Mouse (Mus musculus) spleen, adult 18-20 months (tissue): ENCODE measurements at regions not wholly inside any gene's neighbourhood (a gene's known extent, or its start where the extent isn't known, plus 50 kb on each side); places are given as distances from the start of the nearest gene placed in this dataset.

ENCODE experiments used
- DNase-seq, 2 experiments: peaks; one replicate each; pipeline ENCODE4 v3.0.0; 2022; ENCODE audit warnings: mixed read lengths in 2 of 2

DNA sequence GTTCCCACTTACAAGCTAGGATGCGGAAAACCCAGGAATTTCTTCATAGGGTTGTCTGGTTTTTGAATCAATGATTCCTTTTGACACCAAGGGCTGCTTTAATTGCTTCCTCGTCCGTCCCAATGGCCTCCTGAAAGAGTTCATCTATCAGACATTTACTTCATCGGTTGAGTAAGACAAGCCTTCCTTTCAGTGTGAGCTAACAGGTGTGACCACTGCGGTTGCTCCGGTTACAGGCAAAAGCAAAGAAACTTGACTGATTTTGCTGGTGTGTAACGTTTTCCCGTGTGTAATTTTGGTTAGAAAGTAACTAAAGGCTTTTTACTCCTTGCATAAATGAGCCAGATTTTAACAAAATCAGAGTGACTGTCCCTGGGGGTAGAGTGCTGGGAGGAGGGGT lies 99.6 kb upstream of the Rnaseh2b start:
- DNase-seq = no peak

DNA sequence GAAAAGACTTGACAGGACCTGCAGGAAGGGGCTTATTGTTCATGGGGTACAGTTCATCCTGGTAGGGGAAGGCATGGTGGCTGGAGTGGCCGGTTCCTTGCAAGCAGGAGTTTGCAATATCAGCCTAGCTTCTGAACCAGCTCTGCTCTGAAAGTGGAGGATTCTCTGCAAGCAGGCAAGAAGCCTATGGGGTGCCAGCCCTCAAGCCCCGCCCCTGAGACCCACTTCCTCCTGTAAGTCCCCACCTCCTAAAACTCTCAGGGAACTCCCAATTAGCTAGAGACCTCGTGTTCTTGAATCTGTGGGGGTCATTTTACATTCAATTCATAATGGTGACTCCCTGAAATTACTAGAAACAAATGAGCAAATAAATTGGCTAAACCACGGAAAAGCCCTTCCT lies 99.0 kb upstream of the Rnaseh2b start:
- no peak for DNase-seq

DNA sequence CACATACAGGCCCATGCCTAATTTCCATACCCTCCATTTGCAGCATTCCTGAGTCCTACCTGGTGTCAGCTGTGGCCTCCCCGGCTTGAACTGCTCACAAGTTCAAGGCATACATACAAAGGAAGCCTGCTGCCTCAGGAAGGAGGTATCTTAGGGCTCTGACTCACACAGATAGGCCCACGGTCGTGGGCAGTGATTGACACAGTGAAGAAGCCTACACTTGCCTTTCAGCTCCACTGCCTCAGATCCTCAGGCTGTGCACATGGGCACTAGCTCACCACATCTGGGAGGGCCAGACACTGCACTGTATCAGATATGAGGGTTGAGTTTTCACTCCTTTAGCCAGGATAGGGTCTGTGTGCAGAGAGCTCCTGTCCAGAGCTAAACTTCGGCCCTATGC lies 95.6 kb upstream of the Rnaseh2b start:
- no peak for DNase-seq

DNA sequence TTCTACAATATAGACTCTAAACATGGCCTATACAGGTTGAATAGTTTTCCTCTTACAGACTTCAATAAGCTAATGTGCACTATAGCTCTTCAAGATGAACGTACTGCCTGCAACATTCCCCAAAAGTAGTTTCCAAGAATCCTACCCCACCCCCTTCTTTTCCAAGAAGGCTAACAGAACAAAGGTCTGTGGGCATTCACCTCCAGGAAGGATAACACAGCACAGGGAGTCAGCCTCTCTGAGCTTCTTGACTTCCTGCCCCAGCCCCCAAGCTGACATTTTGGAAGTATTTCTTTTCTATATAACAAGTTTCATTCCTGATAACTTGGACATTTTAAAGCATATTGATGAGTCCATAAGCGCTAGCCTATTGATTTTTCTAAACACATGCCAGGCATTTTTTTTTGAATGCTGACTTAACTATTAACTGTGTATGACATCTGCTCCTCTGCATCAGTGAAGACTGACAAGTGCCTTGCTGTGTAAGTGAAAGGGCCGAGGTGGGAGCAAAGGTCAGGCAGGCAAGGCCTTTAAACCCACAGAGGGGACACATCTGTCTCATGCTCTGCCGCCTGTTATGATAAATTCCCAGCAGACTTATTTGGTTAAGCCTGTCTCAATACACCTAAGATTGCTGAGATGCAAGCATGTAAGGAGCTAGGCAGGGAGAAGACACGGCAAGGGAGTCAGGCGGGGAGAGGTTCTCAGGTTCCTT lies 93.8 kb upstream of the Rnaseh2b start:
- DNase-seq = no peak

DNA sequence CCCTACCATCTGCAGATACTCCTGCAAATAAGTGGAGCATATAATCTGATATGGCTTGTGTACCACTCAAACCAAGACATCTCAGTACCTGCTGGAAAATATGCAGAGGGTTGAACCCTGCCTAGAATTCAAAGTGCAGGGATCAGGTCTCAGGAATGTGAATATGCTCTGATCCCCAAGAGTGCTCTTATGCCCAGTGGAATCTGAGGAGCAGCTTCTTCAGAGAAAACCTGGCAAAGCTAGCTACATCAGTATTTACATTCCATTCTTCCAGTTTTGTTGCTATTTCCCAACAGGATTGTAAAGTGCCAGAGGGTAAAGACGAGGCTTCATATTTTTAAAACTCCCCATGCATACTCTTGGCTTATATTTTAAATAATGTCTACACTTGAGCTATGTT lies 77.3 kb upstream of the Rnaseh2b start:
- no peak for DNase-seq

DNA sequence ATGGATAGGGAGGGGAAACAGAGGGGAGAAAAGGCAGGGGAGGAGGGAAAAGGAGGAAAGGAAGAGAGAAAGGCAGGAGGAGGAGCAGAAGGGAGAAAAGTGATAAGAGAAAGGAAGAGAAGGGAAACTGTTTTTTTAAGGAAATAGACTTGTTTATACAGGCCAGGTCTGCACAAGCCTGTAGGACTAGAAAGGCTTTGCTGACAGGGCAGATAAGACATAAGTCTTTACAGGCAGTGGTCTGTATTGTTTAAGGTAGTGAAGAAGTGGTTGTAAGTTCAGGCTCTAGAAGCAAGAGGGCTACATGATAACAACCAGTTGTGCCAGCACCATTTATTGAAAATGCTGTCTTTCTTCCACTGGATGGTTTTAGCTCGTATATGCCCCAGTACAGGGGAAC lies 75.4 kb upstream of the Rnaseh2b start:
- DNase-seq = no peak

DNA sequence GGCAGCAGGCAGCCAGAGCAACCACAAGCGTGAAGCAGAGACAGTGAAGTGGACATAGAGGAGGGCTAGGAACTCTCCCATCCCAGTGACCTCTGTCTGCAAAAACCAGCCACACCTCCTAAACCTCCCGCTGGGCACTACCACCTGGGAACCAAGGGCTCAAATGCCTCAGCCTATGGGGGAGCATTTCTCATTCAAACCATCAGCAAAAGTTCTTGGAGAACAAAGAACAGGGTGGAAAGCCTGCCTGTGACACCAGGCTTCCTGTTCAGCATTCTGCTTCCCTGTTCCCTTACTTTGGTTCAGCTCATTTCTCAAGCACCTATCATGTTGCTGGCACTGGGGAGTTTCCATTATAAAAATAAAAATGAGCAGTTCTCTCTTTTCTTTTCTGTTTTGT lies 74.4 kb upstream of the Rnaseh2b start:
- DNase-seq = no peak

DNA sequence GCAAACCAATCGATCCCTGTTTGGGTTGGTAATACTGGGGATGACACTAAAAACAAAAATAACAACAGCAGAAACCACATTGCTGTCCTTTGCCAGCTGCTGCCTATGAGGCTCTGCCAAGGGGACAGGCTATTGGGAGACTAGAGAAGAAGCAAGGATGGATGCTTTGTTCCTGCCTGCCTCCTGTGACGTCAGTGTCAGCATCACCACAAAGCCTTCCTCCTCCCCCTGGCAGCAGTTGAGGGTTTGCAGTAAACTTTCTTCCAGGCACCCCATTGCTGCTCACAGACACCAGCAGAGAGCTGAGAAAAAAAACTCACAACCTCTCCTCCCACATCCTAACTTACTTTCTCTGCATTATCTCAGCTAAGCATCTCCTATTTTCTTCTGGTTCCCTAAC lies 73.7 kb upstream of the Rnaseh2b start:
- no peak for DNase-seq

DNA sequence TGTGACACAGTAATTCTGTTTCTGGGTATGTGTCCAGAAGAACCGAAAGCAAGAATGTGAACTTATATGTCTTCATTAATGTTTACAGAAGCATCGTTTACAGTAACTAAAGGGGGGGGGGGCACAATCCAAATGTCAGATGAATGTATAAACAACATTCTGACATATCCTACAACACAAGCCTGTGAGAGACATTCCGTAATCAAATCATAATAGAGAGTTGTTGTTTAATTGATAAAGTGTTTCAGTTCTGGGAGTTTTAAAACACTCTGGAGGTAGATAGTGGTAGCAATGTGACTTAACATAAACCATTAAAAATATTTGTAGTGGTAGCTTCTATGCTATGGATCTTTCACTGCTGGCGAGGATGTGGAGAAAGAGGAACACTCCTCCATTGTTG lies 71.6 kb upstream of the Rnaseh2b start:
- DNase-seq = no peak
